Mouse (Mus musculus) adipose tissue, adult 10 weeks (tissue): ENCODE measurements around the gene Ldhd. TPM values are rescaled to one million over a fixed set of nuclear protein-coding genes. Genes with fewer than 3 reads are reported as not detected.

Experiments used
- polyA plus RNA-seq: library from polyadenylated mRNA; stranded (reverse); fragments of 350-450 nt; fragmentation: Illumina TruSeq; extraction: RNeasy Lipid Tissue Mini Kit (QIAGEN cat#74804); gene quantifications from one replicate; pipeline ENCODE4 v1.2.3, GENCODE M21; 2014; ENCODE audit warnings: low read depth, low replicate concordance

Gene Ldhd
- 267 TPM for polyA plus RNA-seq

GRCm38 (mm10) chr8:111630105-111630521 lies at the start of gene Ldhd:
Gene Ldhd (minus strand): TSS chr8:111630374.

GRCm38 (mm10) chr8:111643264-111644141 lies 13.3 kb upstream of the Ldhd start, which contains the start of gene Zfp1:
Gene Zfp1 (plus strand): TSS chr8:111643401.

Other genes starting within 250 kb of the Ldhd start
- 8.5 TPM for gene Fa2h, start 236.6 kb downstream of the Ldhd start, polyA plus RNA-seq
- gene Wdr59, start 108.3 kb downstream of the Ldhd start, polyA plus RNA-seq = 9.7 TPM
- 40.9 TPM for gene Znrf1, start 94.3 kb downstream of the Ldhd start, polyA plus RNA-seq
- 20.4 TPM for gene Zfp1, start 13.0 kb upstream of the Ldhd start, polyA plus RNA-seq
- gene Ctrb1, start 60.6 kb upstream of the Ldhd start, polyA plus RNA-seq = 2.3 TPM
- 27.1 TPM for gene Bcar1, start 113.4 kb upstream of the Ldhd start, polyA plus RNA-seq
- gene Cfdp1, start 223.9 kb upstream of the Ldhd start, polyA plus RNA-seq = 80.8 TPM
- 8.6 TPM for gene Tmem170, start 246.4 kb upstream of the Ldhd start, polyA plus RNA-seq